Mouse (Mus musculus) small intestine, adult 2 months (tissue): Measurements from ENCODE around the gene Galnt3.

Source experiments
- CTCF ChIP-seq: fragments of 200-500 bp; IDR thresholded peaks from 2 replicates; pipeline ENCODE4 v1.5.1; 2012; ENCODE audit warnings: low read depth, mild to moderate bottlenecking, control low read depth, inconsistent platforms, low read length, moderate library complexity, mixed read lengths; ENCODE audit not compliant: insufficient replicate concordance, insufficient read length; ENCODE audit errors: extremely low read depth
- POLR2A ChIP-seq: fragments of 200-500 bp; IDR thresholded peaks from 2 replicates; pipeline ENCODE4 v1.6.1; 2012; ENCODE audit warnings: low read depth, mild to moderate bottlenecking, control low read depth, inconsistent platforms, low read length, moderate library complexity

DNA sequence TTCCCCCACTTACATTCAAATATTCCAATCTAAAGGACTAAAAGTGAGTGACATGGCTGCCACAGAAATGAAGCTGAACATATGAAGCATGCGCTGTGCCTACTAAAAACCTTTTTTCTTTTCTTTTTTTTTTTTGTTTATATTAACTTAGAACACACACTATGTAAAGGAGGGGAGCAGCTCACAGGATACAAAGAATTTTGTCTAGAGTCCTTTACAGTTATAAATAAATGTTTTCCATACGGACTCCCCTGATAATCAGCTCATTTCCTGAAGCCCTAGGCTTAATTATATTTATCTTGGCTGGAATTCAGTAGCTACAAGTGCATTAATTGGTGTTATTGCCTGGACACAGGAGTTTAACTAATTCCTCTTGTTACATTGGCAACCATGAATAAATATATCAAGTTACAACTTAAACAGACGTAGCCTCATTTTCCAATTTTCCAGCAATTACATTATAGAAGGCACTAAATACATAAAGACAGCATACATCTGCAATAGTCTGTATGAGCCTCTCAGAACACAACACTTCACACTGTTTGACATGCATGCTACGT lies 30.1 kb downstream of the Galnt3 start:
- TF ChIP-seq POLR2A (no peak), CTCF (no peak)
